Mouse (Mus musculus) heart, postnatal 0 days (tissue): ENCODE measurements around the gene Zbtb1. TPM values are rescaled to one million over a fixed set of nuclear protein-coding genes. Genes with fewer than 3 reads are reported as not detected.
"Not testable (repeated sequence)": the region's sequence is repeated elsewhere in the genome, so short reads cannot be mapped to it uniquely, and the experiment has no call there.

Experiments
- ATAC-seq: fragments of 200-750 bp; cut with Nextera tagmentation; 2 replicates; pipeline ENCODE4 v1.8.0; 2017; ENCODE audit warnings: low read depth, moderate number of reproducible peaks, moderate library complexity; ENCODE audit not compliant: insufficient read depth
- DNase-seq: peaks from one replicate; pipeline ENCODE4 v3.0.0-alpha.2; 2016; ENCODE audit warnings: low spot score
- H3K27ac ChIP-seq: fragments of 300-500 bp; sonication (generic); 2 replicates; pipeline ENCODE4 v1.5.1; 2014; ENCODE audit warnings: low read depth, mild to moderate bottlenecking
- H3K27me3 ChIP-seq: fragments of 300-500 bp; sonication (generic); 2 replicates; pipeline ENCODE4 v1.6.1; 2014; ENCODE audit warnings: low read length, mixed read lengths; ENCODE audit not compliant: control insufficient read depth, insufficient read depth
- H3K36me3 ChIP-seq: fragments of 300-500 bp; sonication (generic); replicated peaks from 2 replicates; pipeline ENCODE4 v1.6.1; 2014; ENCODE audit warnings: low read length, mixed read lengths; ENCODE audit not compliant: control insufficient read depth, insufficient read depth
- H3K4me1 ChIP-seq: fragments of 300-500 bp; sonication (generic); 2 replicates; pipeline ENCODE4 v1.6.1; 2014; ENCODE audit warnings: antibody characterized with exemption; ENCODE audit not compliant: control insufficient read depth, insufficient read depth
- H3K4me2 ChIP-seq: fragments of 300-500 bp; sonication (generic); 2 replicates; pipeline ENCODE4 v1.6.1; 2014; ENCODE audit warnings: low read depth, mild to moderate bottlenecking, low read length, moderate library complexity
- H3K4me3 ChIP-seq: fragments of 300-500 bp; sonication (generic); 2 replicates; pipeline ENCODE4 v1.5.1; 2014; ENCODE audit warnings: low read depth, low read length
- H3K9ac ChIP-seq: fragments of 300-500 bp; sonication (generic); replicated peaks from 2 replicates; pipeline ENCODE4 v1.6.1; 2014; ENCODE audit warnings: low read depth, low read length, mixed read lengths
- H3K9me3 ChIP-seq: fragments of 300-500 bp; sonication (generic); replicated peaks from 2 replicates; pipeline ENCODE4 v1.6.1; 2016; ENCODE audit warnings: low read length; ENCODE audit not compliant: control insufficient read depth
- CTCF ChIP-seq: IDR thresholded peaks from 2 replicates; pipeline ENCODE4 v1.5.1; 2016; ENCODE audit warnings: antibody characterized with exemption, control low read depth, low read depth
- EP300 ChIP-seq: IDR thresholded peaks from 2 replicates; pipeline ENCODE4 v1.6.1; 2016; ENCODE audit warnings: antibody characterized with exemption, low read depth
- WGBS: fragments of 180-500 bp; shearing (Covaris S2); extraction: QIAGEN DNeasy Blood & Tissue Kit; methylation state at CpG from one replicate; pipeline ENCODE4 v1.1.7; 2014; 5-methylcytosine and 5-hydroxymethylcytosine counted together
- polyA plus RNA-seq: library from polyadenylated mRNA; unstranded; fragments of >200 nt; fragmentation: Nextera tagmentation; extraction: Ambion mirVana; gene quantifications from 2 replicates; pipeline ENCODE4 v1.2.1, GENCODE M21; 2015
- total RNA-seq: library from RNA; depleted of rRNA; stranded (reverse); fragments of >200 nt; gene quantifications from 2 replicates; pipeline ENCODE4 v1.2.3, GENCODE M21; 2014; ENCODE audit warnings: low replicate concordance; rRNA removed

Zbtb1 gene
- total and polyA plus RNA-seq, 2 experiments from 2014 or later, result 4.6 to 5.0 TPM

GRCm38 (mm10) chr12:76435549-76435948 lies 65.5 kb downstream of the Zbtb1 start:
- Histone ChIP-seq H3K27ac (no peak overlapping the region), H3K4me3 (no peak overlapping the region), H3K4me1 (peaks cover 8% of the 10 kb centered on the region; the same call in 1 of the 2 replicates), H3K4me2 (no peak overlapping the region), H3K9ac (no peak overlapping the region), H3K36me3 (no peaks in the 10 kb centered on the region), H3K9me3 (no peaks in the 10 kb centered on the region), H3K27me3 (0 out of 2 replicates have a peak, but pooled peaks cover 8% of the 10 kb centered on the region)
- no peak for ATAC-seq
- 67% methylated on average over 8 of the region's 8 CpGs for WGBS
- DNase-seq, result no peak
- TF ChIP-seq CTCF (no peak), EP300 (no peak)

GRCm38 (mm10) chr12:76443488-76443887 lies 73.4 kb downstream of the Zbtb1 start:
- not testable (repeated sequence) for H3K27me3 ChIP-seq, H3K27ac ChIP-seq, H3K36me3 ChIP-seq, H3K9me3 ChIP-seq, DNase-seq, H3K4me2 ChIP-seq, H3K4me3 ChIP-seq, ATAC-seq, H3K4me1 ChIP-seq, H3K9ac ChIP-seq
- 66% methylated on average over 6 of the region's 6 CpGs for WGBS

- Histone ChIP-seq H3K4me3 (peak overlapping the region; percentile 9; the same call in 1 of the 2 replicates), H3K4me1 (peaks cover 4% of the 10 kb centered on the region; the same call in 1 of the 2 replicates), H3K9ac (no peak overlapping the region), H3K27ac (no peak overlapping the region), H3K27me3 (no peaks in the 10 kb centered on the region), H3K4me2 (peak overlapping the region; percentile 31; the same call in 1 of the 2 replicates), H3K36me3 (no peaks in the 10 kb centered on the region), H3K9me3 (no peaks in the 10 kb centered on the region)
- TF ChIP-seq CTCF, result no peak
- TF ChIP-seq EP300, result no peak
- ATAC-seq (no peak), DNase-seq (no peak)
- 49% methylated on average over 10 of the region's 10 CpGs for WGBS
Observed at GRCm38 (mm10) chr12:76444359-76444772, 74.3 kb downstream of the Zbtb1 start.

GRCm38 (mm10) chr12:76444862-76445261 lies 74.8 kb downstream of the Zbtb1 start:
- ATAC-seq, result no peak
- TF ChIP-seq EP300, result no peak
- TF ChIP-seq CTCF, result no peak
- H3K36me3 ChIP-seq, result no peaks in the 10 kb centered on the region
- no peak overlapping the region for H3K9ac ChIP-seq
- H3K27me3 ChIP-seq, result no peaks in the 10 kb centered on the region
- H3K9me3 ChIP-seq, result no peaks in the 10 kb centered on the region
- H3K27ac ChIP-seq, result no peak overlapping the region
- peaks cover 4% of the 10 kb centered on the region; the same call in 1 of the 2 replicates for H3K4me1 ChIP-seq
- peak overlapping the region; percentile 31; the same call in 1 of the 2 replicates for H3K4me2 ChIP-seq
- no peak for DNase-seq
- 78% methylated on average over 6 of the region's 6 CpGs for WGBS
- peak overlapping the region; percentile 9; the same call in 1 of the 2 replicates for H3K4me3 ChIP-seq

- Histone ChIP-seq H3K9ac (no peak overlapping the region), H3K27me3 (no peaks in the 10 kb centered on the region), H3K4me1 (peaks cover 4% of the 10 kb centered on the region; the same call in 1 of the 2 replicates), H3K36me3 (no peaks in the 10 kb centered on the region), H3K4me3 (no peak overlapping the region), H3K27ac (no peak overlapping the region), H3K4me2 (no peak overlapping the region), H3K9me3 (no peaks in the 10 kb centered on the region)
- DNase-seq (no peak), ATAC-seq (no peak)
- TF ChIP-seq CTCF, result no peak
- TF ChIP-seq EP300, result no peak
- 91% methylated on average over 11 of the region's 11 CpGs for WGBS
Observed at GRCm38 (mm10) chr12:76446201-76446600, 76.1 kb downstream of the Zbtb1 start.

Other genes starting within 250 kb of the Zbtb1 start
- gene Esr2, start 193.0 kb upstream of the Zbtb1 start, total RNA-seq, result 1.2 TPM in 1 of 2 replicates, not detected in the other
- 0.14 and 0.19 TPM in 2 replicates for gene Esr2, start 193.0 kb upstream of the Zbtb1 start, polyA plus RNA-seq
- gene Tex21, start 123.5 kb upstream of the Zbtb1 start, total RNA-seq, result not detected in 2 replicates
- 0.07 and 0.11 TPM in 2 replicates for gene Tex21, start 123.5 kb upstream of the Zbtb1 start, polyA plus RNA-seq
- gene Mthfd1, start 115.0 kb upstream of the Zbtb1 start, total RNA-seq, result 18.3 and 23.8 TPM in 2 replicates
- gene Mthfd1, start 115.0 kb upstream of the Zbtb1 start, polyA plus RNA-seq, result 20.8 and 23.8 TPM in 2 replicates
- 0.50 and 3.7 TPM in 2 replicates for gene Akap5, start 45.4 kb upstream of the Zbtb1 start, total RNA-seq
- 1.1 TPM in 2 replicates for gene Akap5, start 45.4 kb upstream of the Zbtb1 start, polyA plus RNA-seq
- gene Zbtb25, start 664 bp upstream of the Zbtb1 start, total RNA-seq, result 8.1 and 26.1 TPM in 2 replicates
- 8.6 and 10.4 TPM in 2 replicates for gene Zbtb25, start 664 bp upstream of the Zbtb1 start, polyA plus RNA-seq
- gene Hspa2, start 33.9 kb downstream of the Zbtb1 start, total RNA-seq, result 8.7 and 13.2 TPM in 2 replicates
- 13.7 and 15.0 TPM in 2 replicates for gene Hspa2, start 33.9 kb downstream of the Zbtb1 start, polyA plus RNA-seq
- not detected in 2 replicates for gene Ppp1r36, start 47.3 kb downstream of the Zbtb1 start, total RNA-seq
- 1.5 and 1.7 TPM in 2 replicates for gene Ppp1r36, start 47.3 kb downstream of the Zbtb1 start, polyA plus RNA-seq
- 17.7 and 21.7 TPM in 2 replicates for gene Plekhg3, start 160.6 kb downstream of the Zbtb1 start, total RNA-seq
- 3.7 TPM in 2 replicates for gene Plekhg3, start 160.6 kb downstream of the Zbtb1 start, polyA plus RNA-seq